Mouse (Mus musculus) kidney, embryonic 15.5 days (tissue): ENCODE results near the gene Crybb2. TPM values are rescaled to one million over a fixed set of nuclear protein-coding genes. Genes with fewer than 3 reads are reported as not detected.

ENCODE experiments used
- ATAC-seq: fragments of 200-750 bp; cut with Nextera tagmentation; replicated peaks from 2 replicates; pipeline ENCODE4 v1.8.0; 2017; ENCODE audit warnings: moderate TSS enrichment; ENCODE audit not compliant: low FRiP score
- H3K27ac ChIP-seq: fragments of 300-500 bp; sonication (generic); 2 replicates; pipeline ENCODE4 v1.5.1; 2015; ENCODE audit warnings: mild to moderate bottlenecking, inconsistent platforms
- H3K27me3 ChIP-seq: fragments of 300-500 bp; sonication (generic); 2 replicates; pipeline ENCODE4 v1.6.1; 2015; ENCODE audit warnings: inconsistent platforms
- H3K36me3 ChIP-seq: fragments of 300-500 bp; sonication (generic); 2 replicates; pipeline ENCODE4 v1.6.1; 2015; ENCODE audit warnings: inconsistent platforms
- H3K4me1 ChIP-seq: fragments of 300-500 bp; sonication (generic); 2 replicates; pipeline ENCODE4 v1.6.1; 2015; ENCODE audit warnings: inconsistent platforms
- H3K4me2 ChIP-seq: fragments of 300-500 bp; sonication (generic); 2 replicates; pipeline ENCODE4 v1.6.1; 2015; ENCODE audit warnings: moderate library complexity, mild to moderate bottlenecking, inconsistent platforms
- H3K4me3 ChIP-seq: fragments of 300-500 bp; sonication (generic); replicated peaks from 2 replicates; pipeline ENCODE4 v1.5.1; 2015; ENCODE audit warnings: mild to moderate bottlenecking, inconsistent platforms
- H3K9ac ChIP-seq: fragments of 300-500 bp; sonication (generic); 2 replicates; pipeline ENCODE4 v1.6.1; 2015; ENCODE audit warnings: mild to moderate bottlenecking, inconsistent platforms
- H3K9me3 ChIP-seq: fragments of 300-500 bp; sonication (generic); replicated peaks from 2 replicates; pipeline ENCODE4 v1.6.1; 2016; ENCODE audit warnings: inconsistent platforms
- whole genome bisulfite sequencing: fragments of 180-500 bp; shearing (Covaris S2); methylation state at CpG from one replicate; pipeline ENCODE4 v1.1.7; 2015; ENCODE audit warnings: mixed read lengths; 5-methylcytosine and 5-hydroxymethylcytosine counted together
- polyA plus RNA-seq: library from polyadenylated mRNA; unstranded; fragments of >200 nt; fragmentation: Nextera tagmentation; extraction: Ambion mirVana; gene quantifications from 2 replicates; pipeline ENCODE4 v1.2.1, GENCODE M21; 2015

Gene Crybb2
- polyA plus RNA-seq, 1 experiment from 2014 or later: not detected

GRCm38 (mm10) chr5:113106594-113106993 lies 36.7 kb upstream of the Crybb2 start:
- Histone ChIP-seq H3K9me3 (no peaks in the 10 kb centered on the region), H3K27ac (no peak overlapping the region), H3K9ac (no peak overlapping the region), H3K27me3 (no peaks in the 10 kb centered on the region), H3K36me3 (no peaks in the 10 kb centered on the region), H3K4me2 (no peak overlapping the region), H3K4me1 (peaks cover 31% of the 10 kb centered on the region), H3K4me3 (no peak overlapping the region)
- no peak for ATAC-seq
- WGBS: 41% methylated on average over 7 of the region's 7 CpGs

- Histone ChIP-seq H3K4me3 (no peak overlapping the region), H3K9ac (no peak overlapping the region), H3K9me3 (no peaks in the 10 kb centered on the region), H3K4me1 (peaks cover 20% of the 10 kb centered on the region), H3K4me2 (no peak overlapping the region), H3K36me3 (no peaks in the 10 kb centered on the region), H3K27ac (no peak overlapping the region), H3K27me3 (no peaks in the 10 kb centered on the region)
- no peak for ATAC-seq
- 84% methylated on average over 4 of the region's 4 CpGs for whole genome bisulfite sequencing
Observed at GRCm38 (mm10) chr5:113105481-113105880, 35.6 kb upstream of the Crybb2 start.

GRCm38 (mm10) chr5:113105035-113105434 lies 35.1 kb upstream of the Crybb2 start:
- Histone ChIP-seq H3K4me1 (peaks cover 21% of the 10 kb centered on the region), H3K36me3 (no peaks in the 10 kb centered on the region), H3K9ac (no peak overlapping the region), H3K27ac (no peak overlapping the region), H3K4me3 (no peak overlapping the region), H3K27me3 (no peaks in the 10 kb centered on the region), H3K9me3 (no peaks in the 10 kb centered on the region), H3K4me2 (no peak overlapping the region)
- WGBS: 70% methylated on average over 9 of the region's 9 CpGs
- ATAC-seq: no peak

- no peak overlapping the region for H3K4me3 ChIP-seq
- peaks cover 19% of the 10 kb centered on the region; the same call in 1 of the 2 replicates for H3K4me1 ChIP-seq
- H3K9ac ChIP-seq: no peak overlapping the region
- H3K9me3 ChIP-seq: no peaks in the 10 kb centered on the region
- H3K4me2 ChIP-seq: no peak overlapping the region
- no peak overlapping the region for H3K27ac ChIP-seq
- peaks cover 6% of the 10 kb centered on the region for H3K36me3 ChIP-seq
- H3K27me3 ChIP-seq: no peaks in the 10 kb centered on the region
- ATAC-seq: no peak; the same call in 1 of the 2 replicates
- 50% methylated on average over 7 of the region's 7 CpGs for WGBS
Observed at GRCm38 (mm10) chr5:113102455-113102854, 32.5 kb upstream of the Crybb2 start.

GRCm38 (mm10) chr5:113101457-113101856 lies 31.5 kb upstream of the Crybb2 start:
- H3K36me3 ChIP-seq: peaks cover 16% of the 10 kb centered on the region
- H3K27me3 ChIP-seq: no peaks in the 10 kb centered on the region
- 74% methylated on average over 10 of the region's 10 CpGs for WGBS
- no peaks in the 10 kb centered on the region for H3K9me3 ChIP-seq
- peaks cover 16% of the 10 kb centered on the region; the same call in 1 of the 2 replicates for H3K4me1 ChIP-seq
- no peak for ATAC-seq
- no peak overlapping the region for H3K27ac ChIP-seq
- no peak overlapping the region for H3K4me2 ChIP-seq
- no peak overlapping the region for H3K9ac ChIP-seq
- no peak overlapping the region for H3K4me3 ChIP-seq

- Histone ChIP-seq H3K4me2 (no peak overlapping the region), H3K36me3 (peaks cover 27% of the 10 kb centered on the region), H3K27me3 (no peaks in the 10 kb centered on the region), H3K9ac (no peak overlapping the region), H3K27ac (no peak overlapping the region), H3K4me3 (no peak overlapping the region), H3K9me3 (no peaks in the 10 kb centered on the region), H3K4me1 (peaks cover 20% of the 10 kb centered on the region; the same call in 1 of the 2 replicates)
- 80% methylated on average over 11 of the region's 11 CpGs for WGBS
- ATAC-seq: no peak
Observed at GRCm38 (mm10) chr5:113100422-113100821, 30.5 kb upstream of the Crybb2 start.

GRCm38 (mm10) chr5:113099546-113099945 lies 29.6 kb upstream of the Crybb2 start:
- Histone ChIP-seq H3K27ac (no peak overlapping the region), H3K9me3 (no peaks in the 10 kb centered on the region), H3K27me3 (no peaks in the 10 kb centered on the region), H3K4me1 (peaks cover 20% of the 10 kb centered on the region; the same call in 1 of the 2 replicates), H3K36me3 (peaks cover 34% of the 10 kb centered on the region), H3K4me2 (no peak overlapping the region), H3K4me3 (no peak overlapping the region), H3K9ac (no peak overlapping the region)
- WGBS: 20% methylated on average over 1 of the region's 1 CpGs
- ATAC-seq: 0 out of 2 replicates have a peak, but pooled peaks have one; percentile 7

- Histone ChIP-seq H3K9ac (no peak overlapping the region), H3K4me2 (no peak overlapping the region), H3K4me1 (peaks cover 19% of the 10 kb centered on the region), H3K36me3 (peaks cover 44% of the 10 kb centered on the region), H3K9me3 (no peaks in the 10 kb centered on the region), H3K27ac (no peak overlapping the region), H3K4me3 (no peak overlapping the region), H3K27me3 (no peaks in the 10 kb centered on the region)
- 93% methylated on average over 17 of the region's 17 CpGs for WGBS
- no peak for ATAC-seq
Observed at GRCm38 (mm10) chr5:113097551-113097950, 27.6 kb upstream of the Crybb2 start.

- Histone ChIP-seq H3K9ac (no peak overlapping the region), H3K4me3 (no peak overlapping the region), H3K36me3 (peaks cover 50% of the 10 kb centered on the region), H3K9me3 (no peaks in the 10 kb centered on the region), H3K4me2 (no peak overlapping the region), H3K4me1 (peaks cover 30% of the 10 kb centered on the region), H3K27ac (no peak overlapping the region), H3K27me3 (no peaks in the 10 kb centered on the region)
- ATAC-seq: no peak
- WGBS: 87% methylated on average over 18 of the region's 18 CpGs
Observed at GRCm38 (mm10) chr5:113095456-113095855, 25.5 kb upstream of the Crybb2 start.

GRCm38 (mm10) chr5:113092406-113092805 lies 22.5 kb upstream of the Crybb2 start:
- H3K4me1 ChIP-seq: peaks cover 34% of the 10 kb centered on the region
- no peak overlapping the region for H3K27ac ChIP-seq
- H3K4me3 ChIP-seq: no peak overlapping the region
- no peak overlapping the region for H3K9ac ChIP-seq
- 58% methylated on average over 7 of the region's 7 CpGs for WGBS
- peaks cover 67% of the 10 kb centered on the region for H3K36me3 ChIP-seq
- H3K27me3 ChIP-seq: no peaks in the 10 kb centered on the region
- no peaks in the 10 kb centered on the region for H3K9me3 ChIP-seq
- no peak for ATAC-seq
- no peak overlapping the region for H3K4me2 ChIP-seq

GRCm38 (mm10) chr5:113091162-113091561 lies 21.2 kb upstream of the Crybb2 start:
- no peaks in the 10 kb centered on the region for H3K27me3 ChIP-seq
- no peaks in the 10 kb centered on the region for H3K9me3 ChIP-seq
- H3K36me3 ChIP-seq: peaks cover 55% of the 10 kb centered on the region
- H3K9ac ChIP-seq: no peak overlapping the region
- ATAC-seq: peak; percentile 71
- H3K27ac ChIP-seq: no peak overlapping the region
- no peak overlapping the region for H3K4me2 ChIP-seq
- no peak overlapping the region for H3K4me3 ChIP-seq
- 45% methylated on average over 5 of the region's 5 CpGs for WGBS
- peaks cover 38% of the 10 kb centered on the region for H3K4me1 ChIP-seq

- Histone ChIP-seq H3K9me3 (no peaks in the 10 kb centered on the region), H3K4me3 (no peak overlapping the region), H3K27me3 (no peaks in the 10 kb centered on the region), H3K36me3 (peaks cover 50% of the 10 kb centered on the region), H3K9ac (no peak overlapping the region), H3K27ac (no peak overlapping the region), H3K4me2 (no peak overlapping the region), H3K4me1 (peaks cover 41% of the 10 kb centered on the region)
- ATAC-seq: peak; percentile 49
- WGBS: 51% methylated on average over 11 of the region's 11 CpGs
Observed at GRCm38 (mm10) chr5:113090750-113091149, 20.8 kb upstream of the Crybb2 start.

- Histone ChIP-seq H3K9me3 (no peaks in the 10 kb centered on the region), H3K27ac (no peak overlapping the region), H3K4me1 (peaks cover 43% of the 10 kb centered on the region), H3K4me3 (no peak overlapping the region), H3K9ac (no peak overlapping the region), H3K36me3 (peaks cover 45% of the 10 kb centered on the region), H3K4me2 (no peak overlapping the region), H3K27me3 (no peaks in the 10 kb centered on the region)
- ATAC-seq: no peak
- 72% methylated on average over 24 of the region's 24 CpGs for WGBS
Observed at GRCm38 (mm10) chr5:113090077-113090690, 20.3 kb upstream of the Crybb2 start.
